Mouse (Mus musculus) lung, postnatal 0 days (tissue): ENCODE data around the gene Ppm1k.

Experiments used
- CTCF ChIP-seq: IDR thresholded peaks from 2 replicates; pipeline ENCODE4 v1.5.1; 2016; ENCODE audit warnings: antibody characterized with exemption, mild to moderate bottlenecking
- EP300 ChIP-seq: IDR thresholded peaks from 2 replicates; pipeline ENCODE4 v1.6.1; 2016; ENCODE audit warnings: antibody characterized with exemption, mild to moderate bottlenecking, control low read depth

- TF ChIP-seq CTCF = no peak
- TF ChIP-seq EP300 = no peak
Measured at GRCm38 (mm10) chr6:57513351-57514034, 21.8 kb downstream of the Ppm1k start.
